Mouse (Mus musculus) urinary bladder, adult 18-20 months (tissue): ENCODE measurements around the gene Xrcc5.

Source experiments
- DNase-seq, 2 experiments: peaks; one replicate each; pipeline ENCODE4 v3.0.0; 2022; ENCODE audit warnings: low spot score in 2 of 2, mixed read lengths in 2 of 2

The Xrcc5 gene

DNA sequence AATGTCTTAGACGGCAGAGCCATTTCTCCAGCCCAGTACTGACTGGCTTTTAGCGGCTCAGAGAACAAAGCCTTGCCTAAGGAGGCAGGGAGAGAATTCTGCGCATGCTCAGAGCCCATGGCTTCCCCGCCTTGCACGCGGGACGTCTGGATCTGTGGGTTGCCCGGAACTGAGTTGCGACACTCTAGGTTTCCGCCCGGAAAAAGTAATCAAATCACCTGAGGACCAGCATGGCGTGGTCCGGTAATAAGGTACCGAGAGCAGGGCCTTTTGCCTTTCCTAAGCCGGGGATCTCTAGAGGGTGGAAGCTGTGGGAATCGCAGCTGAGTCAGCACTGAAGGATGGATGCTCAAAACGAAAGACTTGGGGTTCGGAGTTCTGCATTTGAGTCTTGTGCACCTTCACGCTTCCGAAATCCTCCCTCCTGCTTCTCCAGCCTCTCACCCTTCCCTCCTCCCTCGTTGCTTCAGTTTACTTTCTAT lies at the start of gene Xrcc5:
Gene Xrcc5 (plus strand): TSS at position 105 of the 482 bp plus-strand sequence.
- peak; percentile 76 to 89 for DNase-seq

DNA sequence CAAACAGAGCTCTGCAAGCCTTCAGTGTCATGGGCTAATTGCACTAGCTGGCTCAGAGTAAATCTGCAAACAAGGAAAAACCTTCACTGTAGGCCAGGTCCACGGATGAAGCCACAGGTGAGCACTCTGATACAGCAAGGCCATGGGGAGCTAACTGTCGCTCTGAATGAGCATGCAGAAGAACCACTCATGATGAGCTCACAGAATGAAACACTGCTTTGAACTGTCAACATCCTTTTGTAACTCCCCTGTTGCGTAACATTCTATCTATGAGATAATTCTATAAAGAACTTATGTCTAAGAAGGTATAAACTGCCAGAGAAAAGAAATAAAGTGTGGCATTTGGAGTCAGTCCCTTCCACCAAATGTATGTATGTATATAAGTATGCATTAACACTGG lies 44.1 kb upstream of the Xrcc5 start:
- DNase-seq: no peak

DNA sequence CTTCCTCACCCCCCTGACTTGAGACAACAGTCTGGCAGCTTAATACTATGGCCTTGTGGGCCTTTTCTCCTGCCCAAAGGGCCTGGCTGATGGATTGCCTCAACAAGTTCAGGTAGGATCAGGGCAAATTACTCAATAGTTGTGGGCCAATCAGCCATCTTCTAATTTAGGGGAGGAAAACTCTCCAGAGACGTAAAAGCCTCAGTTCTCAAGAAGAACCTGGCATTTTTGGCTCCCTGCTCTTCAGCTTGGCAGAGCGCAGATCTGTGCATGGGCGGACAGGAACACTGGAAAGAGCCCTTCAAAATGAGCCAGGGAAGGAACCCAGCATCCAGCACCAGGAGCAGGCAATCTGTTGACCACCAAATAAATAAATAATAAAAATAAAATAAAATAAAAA lies 29.1 kb upstream of the Xrcc5 start:
- DNase-seq: no peak

DNA sequence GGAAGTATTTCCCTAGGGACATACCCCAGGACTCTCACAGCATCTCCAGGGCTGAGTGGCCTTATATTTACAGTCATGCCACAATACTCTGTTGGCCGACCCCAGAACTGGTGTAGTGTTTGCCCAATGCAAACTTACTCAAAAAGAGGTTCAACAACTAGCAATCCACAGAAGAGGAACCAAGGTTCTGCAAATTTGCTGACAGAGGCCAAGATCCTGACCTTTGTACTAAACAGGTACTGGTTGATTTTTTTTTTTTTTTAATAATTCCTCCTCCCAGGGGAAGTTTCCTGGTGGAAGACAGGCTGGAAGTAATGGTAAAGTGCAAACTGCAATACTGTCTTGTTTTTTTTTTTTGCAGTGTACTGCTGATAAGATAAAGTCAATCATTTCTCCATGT lies 24.6 kb upstream of the Xrcc5 start:
- no peak for DNase-seq

DNA sequence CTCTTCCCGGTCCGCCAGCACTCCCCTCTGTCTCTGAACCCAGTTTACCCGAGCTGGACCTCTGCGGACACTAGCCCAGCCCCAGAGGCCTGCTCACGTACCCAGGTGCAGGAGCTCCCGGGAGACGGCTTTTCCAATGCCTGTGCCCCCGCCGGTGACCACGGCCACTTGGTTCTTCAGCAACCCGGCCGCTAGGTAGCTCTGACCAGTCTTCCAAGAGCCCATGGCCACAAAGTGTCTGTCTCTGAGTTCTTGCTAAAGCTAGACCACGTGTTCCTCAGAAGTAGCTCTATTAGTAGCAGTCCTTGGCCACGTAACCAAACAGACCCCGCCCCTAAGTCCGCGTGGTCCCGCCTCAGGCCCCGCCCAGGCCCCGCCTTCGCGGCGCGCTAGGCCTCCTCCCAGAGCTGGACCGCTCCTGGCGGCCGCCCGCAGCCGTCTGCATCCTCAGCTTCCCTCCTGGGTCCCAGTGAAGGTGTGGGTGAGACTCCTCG lies 23.2 kb upstream of the Xrcc5 start, which contains the start of the genes Pecr and Tmem169:
Gene Pecr (minus strand): TSS at position 323 of the 494 bp plus-strand sequence.
Gene Tmem169 (plus strand): TSS at position 378 of the 494 bp plus-strand sequence.
- DNase-seq: peak; percentile 88 to 92

DNA sequence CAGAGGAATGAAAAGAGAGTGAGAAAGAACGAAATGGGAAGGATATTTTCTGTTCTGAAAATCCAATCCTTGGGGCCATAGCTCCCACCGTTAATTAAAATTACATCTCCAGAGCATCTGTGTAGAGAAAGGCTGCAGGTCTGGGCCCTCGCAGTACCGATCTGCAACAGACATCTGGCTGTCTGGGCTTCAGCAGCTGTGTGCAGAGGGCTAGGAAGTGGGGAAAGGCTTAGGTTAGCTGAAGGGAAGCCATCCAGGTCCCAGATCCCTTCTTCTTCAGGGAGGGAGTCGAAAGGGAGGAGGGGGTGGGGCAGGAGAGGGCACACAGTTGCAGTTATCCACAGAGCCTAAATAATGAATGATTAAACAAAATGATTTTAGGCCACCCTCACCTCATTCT lies 22.7 kb upstream of the Xrcc5 start:
- no peak for DNase-seq

DNA sequence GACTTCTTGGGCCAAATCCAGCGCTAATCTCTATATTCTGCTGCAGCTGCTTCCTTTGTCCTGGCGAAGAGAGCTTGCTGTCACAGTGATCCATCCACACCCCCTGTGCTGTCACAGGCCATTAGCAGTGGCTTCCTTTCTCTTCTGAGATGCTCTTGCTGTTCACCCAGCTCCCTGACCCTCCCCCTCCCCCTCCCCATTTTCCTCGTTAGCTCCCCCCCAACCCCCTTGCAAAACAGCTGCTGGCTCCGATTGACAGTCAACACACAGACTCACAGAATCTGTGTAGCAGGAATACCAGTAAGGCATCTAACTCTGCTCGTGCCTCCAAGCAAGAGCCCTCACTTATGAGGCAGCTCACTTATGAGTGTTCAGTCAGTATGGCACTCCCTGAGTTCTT lies 20.3 kb upstream of the Xrcc5 start:
- no peak for DNase-seq

DNA sequence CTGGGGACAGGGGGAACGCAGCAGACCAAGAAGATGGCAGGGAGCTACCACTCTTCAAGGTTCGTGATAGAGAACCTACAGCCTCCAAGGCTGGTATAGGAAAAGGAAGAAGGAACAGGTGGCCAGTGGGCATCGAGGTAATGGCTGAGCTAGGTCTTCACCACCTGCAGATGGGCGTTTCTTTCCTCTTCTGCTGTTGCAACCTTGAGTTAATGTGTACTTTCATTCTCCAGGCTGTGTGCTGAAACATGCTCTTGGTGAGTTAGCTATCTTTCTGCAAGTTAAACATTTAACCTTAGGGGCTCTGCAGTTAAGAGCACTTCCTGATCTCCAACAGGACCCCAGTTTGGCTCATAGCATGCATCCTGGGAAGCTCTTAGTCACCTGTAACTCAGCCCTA lies 19.3 kb upstream of the Xrcc5 start:
- no peak for DNase-seq

DNA sequence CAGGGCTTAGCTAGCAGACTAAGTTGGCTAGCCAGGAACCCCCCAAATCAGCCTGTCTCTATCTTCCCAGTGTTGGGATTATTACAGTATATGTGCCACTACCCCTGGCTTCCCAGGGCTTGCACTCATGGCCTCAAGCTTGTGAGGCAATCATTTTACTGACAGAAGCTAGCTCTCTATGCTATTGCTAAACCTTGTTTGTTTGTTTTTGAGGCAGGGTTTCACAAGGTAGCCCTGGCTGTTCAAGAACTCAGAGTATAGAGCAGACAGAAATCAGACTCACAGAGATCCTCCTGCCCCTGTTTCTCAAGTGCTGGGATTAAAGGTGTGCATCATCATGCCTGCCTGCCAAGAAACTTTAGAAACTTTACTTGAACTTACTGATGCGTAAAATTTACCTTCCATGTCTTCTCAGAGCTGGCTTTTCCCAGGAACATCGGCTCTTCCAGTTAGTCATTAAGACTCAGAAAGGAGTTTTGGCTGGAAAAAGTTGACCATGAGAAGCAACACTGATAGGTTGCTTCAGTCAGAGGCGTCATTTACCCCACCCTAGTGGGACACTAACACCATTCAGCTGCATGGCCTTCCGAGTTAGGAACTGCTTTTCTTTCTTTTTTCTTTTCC lies 18.6 kb upstream of the Xrcc5 start:
- no peak for DNase-seq

DNA sequence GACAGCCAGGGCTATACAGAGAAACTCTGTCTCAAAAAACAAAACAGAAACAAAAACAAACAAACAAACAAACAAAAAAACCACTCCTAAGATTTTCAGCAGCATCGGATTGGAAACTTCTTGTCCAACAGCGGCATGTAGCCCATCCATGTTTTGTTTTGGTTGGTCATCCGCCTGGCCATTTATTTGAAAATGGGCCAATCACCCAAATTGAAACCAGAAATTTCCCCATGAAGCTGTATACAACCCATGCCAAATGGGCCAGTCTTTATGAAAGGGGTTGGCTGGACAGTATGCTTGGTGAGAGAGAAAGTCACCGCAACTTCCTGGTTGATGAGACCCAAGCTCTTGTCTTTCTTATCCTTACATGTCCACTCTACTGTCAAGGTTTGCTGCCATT lies 16.3 kb upstream of the Xrcc5 start:
- DNase-seq: no peak

DNA sequence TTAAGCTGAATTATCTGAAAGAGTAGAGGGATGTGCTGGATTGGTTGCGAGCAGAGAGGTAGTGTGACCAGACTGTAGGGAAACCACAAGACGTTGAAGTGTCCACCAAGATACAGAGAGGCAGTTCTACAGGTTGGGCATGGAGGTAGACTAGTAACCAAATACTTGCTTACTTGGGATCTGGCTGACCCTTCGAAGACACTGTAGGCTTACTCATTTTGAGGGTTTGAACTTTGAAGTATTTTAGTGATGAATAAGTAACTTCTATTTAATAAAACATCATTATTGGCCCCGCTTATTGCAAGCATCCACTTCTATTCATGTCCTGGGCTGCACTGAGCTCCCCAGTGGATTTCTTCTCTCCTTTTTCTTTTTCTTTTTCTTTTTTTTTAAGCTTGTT lies 15.8 kb upstream of the Xrcc5 start:
- DNase-seq: no peak

DNA sequence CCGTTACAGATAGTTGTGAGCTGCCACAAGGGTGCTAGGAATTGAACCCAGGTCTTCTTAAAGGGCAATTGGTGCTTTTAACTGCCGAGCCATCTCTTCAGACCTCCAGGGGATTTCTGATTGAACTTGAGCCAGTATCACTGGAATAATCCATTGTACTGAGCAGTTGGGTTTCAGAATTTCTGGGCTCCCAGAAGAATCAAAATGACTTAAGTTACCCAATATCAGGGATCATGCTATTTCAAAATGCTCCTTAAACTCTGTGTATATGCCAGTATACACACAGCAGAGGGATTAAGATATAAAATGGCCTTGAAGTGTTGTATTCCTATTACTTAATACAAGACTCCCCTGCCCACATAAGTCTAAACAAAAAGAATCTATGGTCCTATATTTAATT lies 15.3 kb upstream of the Xrcc5 start:
- no peak for DNase-seq

DNA sequence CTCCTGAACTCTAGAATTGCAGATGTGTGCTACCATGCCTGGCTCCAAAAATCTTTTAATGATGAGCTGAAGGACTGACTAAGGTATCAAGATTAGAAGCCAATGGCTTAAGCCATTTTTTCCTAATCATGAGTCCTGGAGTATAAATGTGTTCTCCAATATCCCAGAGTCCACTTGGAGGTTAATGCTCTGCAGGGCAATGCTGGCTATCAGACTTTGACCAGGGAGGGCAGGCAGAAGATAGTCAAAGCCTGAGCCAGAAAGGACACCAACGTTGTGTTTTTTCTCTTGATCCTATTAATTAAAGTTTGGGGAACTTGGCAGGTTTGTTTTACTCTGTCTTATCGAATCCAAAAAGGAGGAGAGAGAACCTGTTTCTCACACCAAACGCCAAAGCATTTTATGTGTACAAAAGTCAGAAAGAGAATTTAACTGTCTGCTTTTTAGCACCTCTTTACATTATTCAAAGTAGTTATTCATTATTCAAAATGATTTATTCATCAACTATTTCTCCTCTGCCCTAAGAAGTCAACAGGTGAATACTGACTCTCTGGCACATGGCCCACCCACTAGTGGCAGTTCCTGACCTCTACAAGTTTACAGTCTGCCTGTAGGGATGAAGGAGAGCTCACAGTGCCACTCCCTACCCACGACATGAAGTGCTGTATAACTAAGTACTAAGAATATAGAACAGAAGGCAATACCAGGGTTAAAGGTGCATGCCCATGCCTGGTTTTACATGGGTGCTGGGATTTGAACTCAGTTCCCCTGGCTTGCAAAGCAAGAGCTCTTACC lies 13.2 kb upstream of the Xrcc5 start:
- no peak for DNase-seq

DNA sequence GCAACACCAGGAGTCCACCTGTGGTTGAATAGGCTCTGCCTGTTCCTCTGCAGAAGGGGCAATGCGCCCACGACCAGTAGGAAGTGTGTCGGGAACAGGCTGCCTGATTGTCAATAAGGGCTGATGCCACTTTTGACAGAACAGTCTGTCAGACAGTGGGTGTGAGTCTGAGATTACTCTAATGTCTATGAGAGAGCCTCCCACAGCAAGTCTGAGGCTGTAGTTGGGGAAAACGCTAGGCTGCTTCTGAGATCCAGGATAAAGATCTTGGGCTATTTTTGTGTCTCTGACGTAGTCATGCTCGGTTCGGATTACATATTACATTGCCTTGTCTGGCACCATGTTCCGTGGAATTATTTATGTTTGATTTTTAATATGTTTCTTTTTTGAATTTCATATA lies 11.5 kb upstream of the Xrcc5 start:
- no peak for DNase-seq

DNA sequence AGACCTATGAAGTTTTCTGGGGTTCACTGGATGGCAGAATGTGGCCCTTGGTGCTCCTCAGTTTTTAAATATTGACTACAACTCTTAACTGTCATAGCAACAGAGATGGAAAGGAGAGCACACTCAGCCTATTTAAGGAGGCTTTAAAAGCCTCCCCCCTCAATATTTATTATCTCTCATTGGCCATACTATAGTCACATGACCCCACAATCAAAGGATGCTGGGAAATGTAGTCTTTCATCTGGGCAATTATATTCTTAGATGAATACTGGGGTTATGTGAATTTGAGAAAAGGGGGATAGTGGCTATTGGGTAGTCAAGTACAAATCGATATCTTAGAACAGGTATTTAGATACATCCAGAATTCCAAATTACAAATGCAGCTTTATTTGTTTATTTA lies 5.4 kb upstream of the Xrcc5 start:
- DNase-seq: no peak

DNA sequence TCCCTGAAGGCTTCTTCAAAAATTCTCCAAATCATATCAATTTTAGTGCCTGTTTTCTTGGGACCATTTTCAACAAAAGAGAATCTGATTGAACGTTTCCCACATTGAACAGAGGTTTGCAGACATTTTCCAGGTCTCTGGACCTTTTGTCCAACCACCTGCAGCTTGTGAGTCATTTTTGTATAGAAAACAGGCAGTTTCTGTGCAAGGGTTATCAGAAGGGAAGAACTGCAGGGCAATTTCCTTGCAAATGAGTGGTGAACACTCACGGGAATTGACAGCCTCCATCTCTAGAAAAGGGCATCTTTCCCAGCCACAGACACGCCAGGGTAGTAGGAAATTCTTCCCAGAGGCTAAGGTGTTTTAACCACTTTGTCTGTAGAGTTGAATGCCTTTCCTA lies 980 bp upstream of the Xrcc5 start:
- DNase-seq: no peak

DNA sequence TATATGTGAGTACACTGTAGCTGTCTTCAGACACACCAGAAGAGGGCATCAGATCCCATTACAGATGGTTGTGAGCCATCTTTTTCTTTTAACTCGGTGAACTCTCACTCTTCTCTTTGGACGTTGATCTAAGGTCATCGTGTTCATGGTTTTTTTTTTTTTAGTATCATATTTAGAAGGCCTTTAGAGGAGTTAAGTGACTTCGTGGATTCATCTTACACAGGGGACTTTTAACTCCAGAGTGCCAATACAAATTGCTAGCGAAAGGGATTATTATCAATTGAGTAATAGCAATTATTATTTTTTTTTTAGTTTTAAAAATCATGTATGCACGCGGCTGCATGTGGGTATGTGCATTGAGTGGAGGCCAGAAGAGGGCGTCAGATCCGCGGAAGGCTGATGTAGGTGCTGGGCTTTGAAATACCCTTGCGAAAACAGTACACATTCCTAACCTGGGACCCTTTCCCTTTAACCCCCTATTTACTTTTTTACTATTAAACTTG lies 491 bp upstream of the Xrcc5 start:
- no peak for DNase-seq

DNA sequence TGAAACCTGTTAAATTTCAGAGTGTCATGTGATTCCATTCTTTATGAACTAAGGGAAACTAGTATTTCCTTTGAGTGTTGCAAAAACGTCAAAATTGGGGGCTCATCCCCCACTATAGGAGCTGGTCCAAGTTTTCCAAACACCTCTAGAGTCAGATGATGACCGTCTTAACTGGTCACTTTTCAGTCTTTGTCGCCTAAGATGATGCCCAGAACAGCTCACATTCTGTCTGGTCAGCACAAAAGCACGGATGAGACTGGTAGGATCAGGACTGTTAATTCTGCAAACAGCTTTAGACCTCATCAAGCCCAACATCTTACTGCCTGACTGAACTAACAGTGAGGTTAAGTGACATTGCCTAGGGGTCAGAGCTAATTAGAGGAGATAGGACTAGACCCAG lies 1.7 kb downstream of the Xrcc5 start:
- DNase-seq: no peak

DNA sequence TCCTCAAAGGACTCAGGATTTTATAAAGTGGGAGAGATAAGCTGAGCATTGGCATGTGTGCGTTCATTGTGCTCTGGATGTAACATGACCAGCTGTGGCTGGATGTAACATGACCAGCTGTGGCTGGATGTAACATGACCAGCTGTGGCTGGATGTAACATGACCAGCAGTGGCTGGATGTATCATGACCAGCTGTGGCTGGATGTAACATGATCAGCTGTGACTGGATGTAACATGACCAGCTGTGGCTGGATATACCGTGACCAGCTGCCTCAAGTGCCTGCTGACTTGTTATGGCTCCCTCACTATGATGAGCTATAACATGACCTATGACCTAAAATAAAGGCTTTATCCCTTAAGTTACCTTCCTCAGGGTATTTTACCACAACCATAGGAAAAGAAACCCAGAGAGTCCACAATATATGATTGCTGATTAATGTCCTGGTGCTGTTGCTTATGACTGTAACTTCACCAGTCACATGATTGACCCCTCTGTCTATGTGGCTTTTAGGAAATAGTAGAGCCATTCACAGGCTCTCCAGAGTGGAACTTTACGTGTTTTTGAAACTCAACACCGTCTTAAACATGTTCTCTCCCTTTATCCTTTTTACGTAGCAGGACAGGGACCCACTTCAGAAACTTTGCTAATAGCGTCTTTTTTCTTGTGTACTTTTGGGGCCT lies 2.7 kb downstream of the Xrcc5 start:
- DNase-seq: no peak

DNA sequence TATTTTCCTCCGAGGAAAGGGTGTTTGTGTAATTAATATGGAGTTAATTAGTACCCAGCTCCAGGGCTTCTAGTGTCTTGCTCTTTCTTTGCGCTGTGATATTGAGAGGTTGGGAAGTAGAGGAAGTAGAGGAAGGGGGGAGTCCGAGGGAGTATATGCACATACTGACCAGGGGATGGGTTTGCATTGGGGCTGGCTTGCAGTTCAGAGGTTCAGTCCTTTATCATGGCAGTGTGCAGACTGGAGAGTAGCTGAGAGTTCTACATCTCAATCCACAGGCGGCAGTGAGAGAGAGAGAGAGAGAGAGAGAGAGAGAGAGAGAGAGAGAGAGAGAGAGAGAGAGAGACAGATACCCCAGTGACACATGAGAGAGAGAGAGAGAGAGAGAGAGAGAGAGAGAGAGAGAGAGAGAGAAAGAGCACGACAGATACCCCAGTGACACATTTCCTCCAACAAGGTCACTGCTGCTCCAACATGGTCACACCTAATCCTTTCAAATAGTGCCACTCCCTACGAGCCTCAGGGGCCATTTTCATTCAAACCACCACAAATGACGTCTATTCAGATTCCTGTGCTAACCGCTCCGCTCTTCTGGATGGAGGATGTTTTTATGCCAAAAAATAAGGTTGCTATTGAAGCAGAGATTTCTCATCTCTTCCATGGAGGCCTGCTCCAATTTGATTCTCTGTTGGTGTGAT lies 5.6 kb downstream of the Xrcc5 start:
- no peak for DNase-seq

DNA sequence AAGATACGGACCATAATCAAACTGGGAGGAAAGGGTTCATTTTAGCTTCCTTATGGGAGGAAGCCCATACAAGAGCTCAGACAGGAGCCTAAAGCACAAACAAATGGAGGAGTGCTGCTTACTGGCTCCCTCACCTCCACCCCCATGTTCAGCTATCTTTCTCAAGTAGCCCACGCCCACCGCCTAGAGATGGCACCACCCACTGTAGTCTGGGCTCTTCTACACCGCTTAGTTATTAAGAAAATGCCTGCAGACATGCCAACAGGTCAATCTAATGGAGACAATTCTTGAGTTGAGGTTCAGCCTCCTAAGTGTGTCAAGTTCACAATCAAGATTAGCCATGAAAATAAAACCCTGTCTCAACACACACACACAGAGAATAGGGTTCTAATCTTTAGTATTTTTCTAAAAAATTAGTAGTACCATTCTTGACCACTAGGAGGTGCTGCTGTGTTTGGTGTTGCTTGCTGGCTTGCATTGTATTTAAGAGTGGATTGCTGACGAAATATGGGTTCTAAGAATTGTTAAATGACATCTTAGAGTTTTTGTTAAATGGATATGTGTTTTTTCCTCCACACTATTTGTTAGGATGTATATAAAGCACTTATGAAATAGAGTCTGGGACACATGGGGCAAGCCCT lies 6.3 kb downstream of the Xrcc5 start:
- no peak for DNase-seq
